Mouse (Mus musculus): ENCODE results near the gene Cnnm4. TPM values are rescaled to one million over a fixed set of nuclear protein-coding genes. Genes with fewer than 3 reads are reported as not detected.
A peak's percentile ranks its signal among the peaks of the same experiment; 100 is the strongest.

Cnnm4 gene
- polyA plus RNA-seq, 2 experiments from 2014 or later: 12.3 to 19.6 TPM

GRCm38 (mm10) chr1:36545382-36545781 is 74.0 kb downstream of the Cnnm4 start:
- no peak for ATAC-seq

GRCm38 (mm10) chr1:36545845-36546600 is 74.6 kb downstream of the Cnnm4 start:
- ATAC-seq: no peak

GRCm38 (mm10) chr1:36546888-36547471 is 75.6 kb downstream of the Cnnm4 start, which contains the start of gene Ankrd39:
Gene Ankrd39 (minus strand): TSS chr1:36547445.
- ATAC-seq: peak; percentile 97

GRCm38 (mm10) chr1:36547981-36548598 is 76.7 kb downstream of the Cnnm4 start:
- ATAC-seq: no peak

- ATAC-seq: no peak
These were observed 77.4 kb downstream of the Cnnm4 start for GRCm38 (mm10) chr1:36548771-36549170.

GRCm38 (mm10) chr1:36549491-36549890 is 78.1 kb downstream of the Cnnm4 start:
- no peak for ATAC-seq

- ATAC-seq: no peak
These were observed 78.8 kb downstream of the Cnnm4 start for GRCm38 (mm10) chr1:36550075-36550863.

- ATAC-seq: no peak
These were observed 80.5 kb downstream of the Cnnm4 start for GRCm38 (mm10) chr1:36551904-36552303.

- no peak for ATAC-seq
These were observed 81.1 kb downstream of the Cnnm4 start for GRCm38 (mm10) chr1:36552506-36552905.

- no peak for ATAC-seq
These were observed 83.4 kb downstream of the Cnnm4 start for GRCm38 (mm10) chr1:36554633-36555399.

- no peak for ATAC-seq
These were observed 84.5 kb downstream of the Cnnm4 start for GRCm38 (mm10) chr1:36555798-36556395.

GRCm38 (mm10) chr1:36556553-36557456 is 85.4 kb downstream of the Cnnm4 start:
- peak; percentile 61 for ATAC-seq

- peak; percentile 18 for ATAC-seq
These were observed 86.1 kb downstream of the Cnnm4 start for GRCm38 (mm10) chr1:36557457-36558011.

Other genes with a start within 250 kb of the Cnnm4 start
- gene Uggt1, start 226.9 kb upstream of the Cnnm4 start, polyA plus RNA-seq (2017; shearing (Covaris generic)): 10 to 100 TPM; 22.7 to 26.5 TPM
- 100 to 1,000 TPM in 1 of 2 experiments, 10 to 100 TPM in 1; 62.4 to 137 TPM for gene Neurl3, start 196.9 kb upstream of the Cnnm4 start, polyA plus RNA-seq (2017; shearing (Covaris generic))
- gene Arid5a, start 163.9 kb upstream of the Cnnm4 start, polyA plus RNA-seq (2017; shearing (Covaris generic)): 100 to 1,000 TPM in 1 of 2 experiments, 10 to 100 TPM in 1; 92.4 to 160 TPM
- 10 to 100 TPM; 52.6 to 88.0 TPM for gene Kansl3, start 102.4 kb upstream of the Cnnm4 start, polyA plus RNA-seq (2017; shearing (Covaris generic))
- gene Fer1l5, start 99.3 kb upstream of the Cnnm4 start, polyA plus RNA-seq (2017; shearing (Covaris generic)): under 1 TPM; 0.48 to 0.67 TPM
- gene Lman2l, start 26.3 kb upstream of the Cnnm4 start, polyA plus RNA-seq (2017; shearing (Covaris generic)): 10 to 100 TPM; 11.0 to 11.8 TPM
- gene Cnnm3, start 40.2 kb downstream of the Cnnm4 start, polyA plus RNA-seq (2017; shearing (Covaris generic)): 1 to 10 TPM; 7.5 to 7.6 TPM
- gene Ankrd23, start 65.3 kb downstream of the Cnnm4 start, polyA plus RNA-seq (2017; shearing (Covaris generic)): 100 to 1,000 TPM in 1 of 2 experiments, 10 to 100 TPM in 1; 39.3 to 112 TPM
- gene Gm42417, start 67.8 kb downstream of the Cnnm4 start, polyA plus RNA-seq (2017; shearing (Covaris generic)): 1 to 10 TPM in 1 of 2 experiments, not detected in 1; 2.3 TPM
- 10 to 100 TPM; 19.4 to 23.9 TPM for gene Ankrd39, start 75.8 kb downstream of the Cnnm4 start, polyA plus RNA-seq (2017; shearing (Covaris generic))
- gene Sema4c, start 86.7 kb downstream of the Cnnm4 start, polyA plus RNA-seq (2017; shearing (Covaris generic)): under 1 TPM in 1 of 2 experiments, not detected in 1; 0.22 TPM
- not detected for gene Fam178b, start 211.6 kb downstream of the Cnnm4 start, polyA plus RNA-seq (2017; shearing (Covaris generic))
- gene Cox5b, start 219.8 kb downstream of the Cnnm4 start, polyA plus RNA-seq (2017; shearing (Covaris generic)): 100 to 1,000 TPM; 191 to 317 TPM
- not detected for gene 4933424G06Rik, start 238.5 kb downstream of the Cnnm4 start, polyA plus RNA-seq (2017; shearing (Covaris generic))
- gene Actr1b, start 242.8 kb downstream of the Cnnm4 start, polyA plus RNA-seq (2017; shearing (Covaris generic)): 10 to 100 TPM; 39.0 to 63.5 TPM

Measured in CD4-positive, CD25-positive, alpha-beta regulatory T cell, adult 4 months (primary cell).